Mouse (Mus musculus) testis, adult 2 months (tissue): Measurements from ENCODE around the gene Lef1. TPM values are rescaled to one million over a fixed set of nuclear protein-coding genes. Genes with fewer than 3 reads are reported as not detected.

ENCODE experiments used
- H3K27ac ChIP-seq: fragments of 200-500 bp; 2 replicates; pipeline ENCODE4 v1.5.1; 2012; ENCODE audit warnings: low read depth, low read length; ENCODE audit not compliant: control insufficient read depth, insufficient read depth
- H3K27me3 ChIP-seq: fragments of 200-500 bp; 2 replicates; pipeline ENCODE4 v1.6.1; 2012; ENCODE audit warnings: mild to moderate bottlenecking, low read length, moderate library complexity; ENCODE audit not compliant: control insufficient read depth, insufficient read depth
- H3K36me3 ChIP-seq: fragments of 200-500 bp; 2 replicates; pipeline ENCODE4 v1.6.1; 2012; ENCODE audit warnings: mild to moderate bottlenecking, low read length; ENCODE audit not compliant: control insufficient read depth, insufficient read depth
- H3K4me1 ChIP-seq: fragments of 200-500 bp; 2 replicates; pipeline ENCODE4 v1.6.1; 2012; ENCODE audit warnings: low read length; ENCODE audit not compliant: control insufficient read depth, insufficient read depth
- H3K4me3 ChIP-seq: fragments of 200-500 bp; 2 replicates; pipeline ENCODE4 v1.5.1; 2012; ENCODE audit warnings: low read depth, mild to moderate bottlenecking, low read length, moderate library complexity, mixed read lengths; ENCODE audit not compliant: control insufficient read depth
- CTCF ChIP-seq: fragments of 200-500 bp; IDR thresholded peaks from 2 replicates; pipeline ENCODE4 v1.5.1; 2012; ENCODE audit warnings: low read depth, mild to moderate bottlenecking, inconsistent platforms, low read length, moderate library complexity; ENCODE audit not compliant: control insufficient read depth, insufficient read depth, insufficient replicate concordance
- POLR2A ChIP-seq: fragments of 200-500 bp; IDR thresholded peaks from 2 replicates; pipeline ENCODE4 v1.6.1; 2012; ENCODE audit warnings: low read depth, mild to moderate bottlenecking, inconsistent platforms, low read length, moderate library complexity; ENCODE audit not compliant: control insufficient read depth
- polyA plus RNA-seq: library from polyadenylated mRNA; depleted of rRNA; stranded (reverse); fragments of >200 nt; gene quantifications from 2 replicates; pipeline ENCODE4 v1.2.3, GENCODE M21; 2012; rRNA removed

Lef1 gene
- polyA plus RNA-seq, 1 experiment: 84.7 TPM

DNA sequence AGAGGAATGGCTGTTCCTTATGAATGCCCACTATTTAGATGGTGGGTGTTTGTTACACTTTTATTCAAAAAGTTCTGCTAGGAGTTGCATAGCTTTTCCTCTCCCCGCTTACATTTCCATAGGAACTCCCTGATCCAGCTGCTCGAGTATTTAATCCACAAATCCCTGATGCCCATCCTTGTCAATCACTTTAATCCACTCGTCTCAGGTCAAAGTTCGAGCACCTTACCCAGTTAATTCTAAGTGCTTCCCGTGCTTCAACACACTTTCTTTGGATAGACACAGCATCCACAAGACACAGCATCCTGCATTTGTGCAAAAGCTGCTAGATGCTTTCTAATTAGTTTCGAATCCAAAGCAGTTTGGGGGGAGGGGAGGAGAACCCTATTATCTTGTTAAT lies 160.1 kb downstream of the Lef1 start:
- Histone ChIP-seq H3K36me3 (no peaks in the 10 kb centered on the region), H3K27me3 (no peaks in the 10 kb centered on the region), H3K27ac (no peak overlapping the region), H3K4me1 (no peaks in the 10 kb centered on the region; the same call in 1 of the 2 replicates), H3K4me3 (no peak overlapping the region)
- TF ChIP-seq CTCF (no peak), POLR2A (no peak)

DNA sequence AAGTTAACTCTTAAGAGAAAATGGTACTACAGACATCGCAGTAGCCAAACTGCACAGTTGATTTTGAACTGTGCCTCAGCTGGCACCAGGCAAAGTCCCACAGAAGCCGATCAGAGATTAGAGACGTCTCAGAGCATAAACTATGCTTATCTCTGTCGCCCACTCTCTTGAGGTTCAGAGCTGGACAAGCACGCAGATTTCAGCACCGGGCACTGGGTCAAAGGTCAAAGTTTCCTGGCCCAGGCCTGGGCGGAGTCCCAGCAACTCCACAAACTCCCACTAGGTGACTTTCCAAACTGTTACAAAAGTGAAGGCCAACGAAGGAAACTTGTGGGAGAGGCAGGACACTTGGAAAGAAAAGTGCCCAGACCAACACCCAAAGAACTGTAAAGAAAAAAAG lies 160.9 kb downstream of the Lef1 start:
- TF ChIP-seq CTCF: 0 out of 2 replicates have a peak, but pooled peaks have one; percentile 7
- TF ChIP-seq POLR2A: no peak
- H3K27me3 ChIP-seq: no peaks in the 10 kb centered on the region
- H3K4me3 ChIP-seq: peak overlapping the region; percentile 95
- H3K36me3 ChIP-seq: no peaks in the 10 kb centered on the region
- no peaks in the 10 kb centered on the region; the same call in 1 of the 2 replicates for H3K4me1 ChIP-seq
- H3K27ac ChIP-seq: peak overlapping the region; percentile 52; the same call in 1 of the 2 replicates

DNA sequence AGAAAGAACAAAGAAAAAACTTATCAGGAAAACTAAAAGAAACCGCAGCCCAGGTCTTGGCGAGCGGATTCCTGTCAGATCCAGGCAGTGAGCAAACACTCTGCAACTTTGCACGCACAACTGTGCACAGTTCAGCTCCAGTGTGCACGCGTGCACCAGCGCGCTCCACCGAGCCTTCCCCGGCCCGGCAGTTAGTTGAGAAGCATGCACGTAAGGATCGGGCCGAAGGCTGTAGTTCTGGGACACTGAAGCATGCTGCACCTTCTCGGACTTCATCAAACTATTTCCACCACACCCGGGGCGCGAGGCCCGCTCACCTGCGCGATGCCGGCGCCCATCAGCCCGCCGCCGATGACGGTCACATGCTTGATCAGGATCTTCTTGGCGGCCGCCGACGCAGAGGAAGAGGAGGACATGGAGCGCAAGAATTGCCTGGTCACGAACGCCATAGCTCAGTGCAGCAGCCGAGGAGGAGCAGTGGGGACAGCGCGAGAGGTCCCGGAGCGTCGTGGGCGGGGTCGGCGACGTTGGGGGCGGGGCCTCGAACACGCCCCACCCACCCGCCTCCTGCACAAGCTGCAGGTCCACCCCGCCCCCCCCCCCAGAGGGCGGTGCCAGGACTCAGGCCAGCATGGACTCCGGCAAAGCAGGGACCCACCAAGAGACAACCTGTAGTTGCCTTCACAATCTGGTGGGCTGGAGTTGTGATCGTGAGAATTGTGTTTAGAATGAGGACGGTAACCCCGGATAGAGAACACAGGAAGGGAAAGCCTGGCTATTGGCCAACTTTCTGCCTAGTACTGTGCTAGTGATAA lies 161.5 kb downstream of the Lef1 start, which contains the start of gene Hadh:
Hadh (minus strand) TSS at position 543 of the 815 bp plus-strand sequence.
- H3K27ac ChIP-seq: peak within 1 kb of the TSS; percentile 52
- TF ChIP-seq POLR2A (peak; percentile 84), CTCF (no peak)

DNA sequence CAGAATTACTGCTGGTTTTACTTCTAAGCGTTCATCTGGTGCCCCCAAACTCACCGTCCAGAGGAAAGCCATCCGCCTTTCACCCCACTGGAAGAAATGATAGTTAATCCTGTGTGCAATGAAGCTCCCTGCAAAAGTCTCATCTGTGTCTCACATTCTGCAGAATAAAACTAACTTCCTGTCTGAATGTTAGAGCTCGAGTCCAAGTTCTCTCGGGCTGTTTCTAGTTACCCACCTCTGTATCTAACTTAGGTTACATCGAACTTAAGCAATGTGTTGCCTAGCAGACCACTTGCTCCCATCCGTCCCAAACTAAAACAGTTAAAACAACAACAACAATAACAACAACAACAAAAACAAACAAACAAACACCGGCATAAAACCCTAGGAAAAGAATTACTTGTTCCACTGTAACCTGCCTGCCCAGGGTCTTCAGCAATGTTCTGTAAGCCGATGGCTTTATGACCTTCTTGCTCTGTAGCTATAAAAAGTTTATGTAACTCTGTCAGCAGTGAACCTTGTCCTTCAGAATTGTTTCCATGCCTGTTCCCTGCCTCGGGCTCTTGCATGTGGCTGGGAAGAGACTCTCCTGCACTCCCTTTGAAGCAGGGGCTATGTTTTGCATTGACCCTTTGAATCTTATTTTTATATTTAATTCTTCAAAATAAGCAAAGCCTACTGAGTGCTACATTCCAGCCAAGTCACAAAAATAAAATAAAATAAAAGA lies 162.3 kb downstream of the Lef1 start:
- H3K4me1 ChIP-seq: no peaks in the 10 kb centered on the region; the same call in 1 of the 2 replicates
- H3K27me3 ChIP-seq: no peaks in the 10 kb centered on the region
- peak overlapping the region; percentile 38 for H3K4me3 ChIP-seq
- TF ChIP-seq POLR2A: no peak
- TF ChIP-seq CTCF: no peak
- H3K27ac ChIP-seq: no peak overlapping the region; the same call in 1 of the 2 replicates
- H3K36me3 ChIP-seq: no peaks in the 10 kb centered on the region

More for the DNA sequence above, 161.5 kb downstream of the Lef1 start, which contains the start of gene Hadh:
- Histone ChIP-seq H3K4me3 (peak within 1 kb of the TSS; percentile 95), H3K4me1 (no peaks in the 10 kb centered on the region; the same call in 1 of the 2 replicates), H3K27me3 (no peaks in the 10 kb centered on the region), H3K36me3 (no peaks in the 10 kb centered on the region)

Other genes with a start within 250 kb of the Lef1 start
- 30.2 and 36.2 TPM in 2 replicates for gene Hadh, start 161.6 kb downstream of the Lef1 start, polyA plus RNA-seq
- 4.6 and 4.7 TPM in 2 replicates for gene Cyp2u1, start 192.8 kb downstream of the Lef1 start, polyA plus RNA-seq